Mouse (Mus musculus) brain, embryonic 14.5 days (tissue): Measurements from ENCODE around the gene Adcy2.

Experiments used
- CTCF ChIP-seq: fragments of 200-500 bp; IDR thresholded peaks from 2 replicates; pipeline ENCODE4 v1.5.1; 2012; ENCODE audit warnings: inconsistent platforms, mild to moderate bottlenecking, moderate library complexity, borderline replicate concordance; ENCODE audit not compliant: insufficient read depth, insufficient read length; ENCODE audit errors: extremely low read depth
- POLR2A ChIP-seq: fragments of 200-500 bp; IDR thresholded peaks from 2 replicates; pipeline ENCODE4 v1.6.1; 2012; ENCODE audit warnings: mild to moderate bottlenecking, inconsistent platforms, borderline replicate concordance; ENCODE audit not compliant: poor library complexity, insufficient read depth, insufficient read length, severe bottlenecking; ENCODE audit errors: extremely low read depth

DNA sequence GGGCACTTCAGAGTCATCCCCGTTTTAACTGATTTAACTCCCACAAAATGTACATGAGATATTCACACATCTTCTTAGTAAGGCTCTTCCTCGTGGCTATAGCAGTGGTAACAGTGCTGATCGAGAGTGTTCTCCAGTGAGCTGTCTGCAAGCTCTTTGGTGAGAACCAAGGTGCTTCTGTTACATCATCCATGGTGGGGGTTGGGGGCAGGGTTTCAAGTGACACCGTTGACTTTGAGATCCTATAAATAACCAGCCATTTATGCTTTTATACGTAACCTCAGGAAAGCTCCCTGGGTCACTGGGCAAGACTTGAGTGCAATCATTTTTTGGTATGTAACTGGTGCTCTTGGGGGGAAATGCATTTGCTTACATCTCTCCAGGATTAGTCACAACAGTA is 167.2 kb downstream of the Adcy2 start:
- no peak for TF ChIP-seq CTCF
- TF ChIP-seq POLR2A, result no peak
